Mouse (Mus musculus) cerebellum, adult 18-20 months (tissue): ENCODE data around the gene Stap2.

Experiments
- DNase-seq, 2 experiments: peaks; one replicate each; pipeline ENCODE4 v3.0.0; 2021

Stap2 gene

DNA sequence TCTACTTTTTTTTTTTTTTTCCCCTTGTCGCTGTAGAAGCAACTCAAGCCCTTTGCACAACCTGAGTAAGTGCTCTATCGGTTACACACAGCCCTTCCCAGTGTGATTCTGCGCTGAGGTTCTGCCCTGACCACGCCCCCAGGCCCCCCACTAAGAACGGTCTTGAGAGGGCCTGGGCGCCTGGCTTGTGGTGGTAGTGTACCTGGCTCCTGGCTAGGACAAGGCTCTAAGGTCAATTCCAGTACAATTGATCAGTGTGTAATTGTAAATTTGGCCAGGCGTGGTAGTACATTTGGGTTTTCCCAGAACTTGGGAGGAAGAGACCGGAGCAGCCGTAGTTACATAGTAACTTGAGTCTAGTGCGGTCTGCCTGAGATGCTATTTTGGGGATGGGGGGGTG is 1.6 kb upstream of the Stap2 start:
- no peak for DNase-seq

DNA sequence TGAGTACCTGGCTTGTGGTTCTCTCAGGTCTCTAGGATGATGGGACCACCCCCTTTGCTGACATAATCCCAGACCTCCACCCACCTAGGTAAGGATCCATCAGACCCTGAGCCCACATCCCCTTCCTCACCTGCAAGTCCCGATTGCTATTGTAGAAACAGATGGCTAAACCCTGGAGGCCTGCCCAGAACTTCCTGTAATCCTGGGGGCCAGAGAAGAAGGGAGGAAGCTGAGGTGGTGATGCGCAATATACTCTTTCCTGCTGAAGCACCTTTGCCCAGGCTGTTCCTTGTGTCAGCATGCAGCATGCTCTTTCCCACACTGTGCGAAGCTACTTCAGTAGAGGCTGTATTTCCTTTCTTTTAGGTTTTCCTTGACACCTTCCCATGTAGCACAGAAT is 2.4 kb downstream of the Stap2 start:
- DNase-seq = peak; percentile 56 to 65

DNA sequence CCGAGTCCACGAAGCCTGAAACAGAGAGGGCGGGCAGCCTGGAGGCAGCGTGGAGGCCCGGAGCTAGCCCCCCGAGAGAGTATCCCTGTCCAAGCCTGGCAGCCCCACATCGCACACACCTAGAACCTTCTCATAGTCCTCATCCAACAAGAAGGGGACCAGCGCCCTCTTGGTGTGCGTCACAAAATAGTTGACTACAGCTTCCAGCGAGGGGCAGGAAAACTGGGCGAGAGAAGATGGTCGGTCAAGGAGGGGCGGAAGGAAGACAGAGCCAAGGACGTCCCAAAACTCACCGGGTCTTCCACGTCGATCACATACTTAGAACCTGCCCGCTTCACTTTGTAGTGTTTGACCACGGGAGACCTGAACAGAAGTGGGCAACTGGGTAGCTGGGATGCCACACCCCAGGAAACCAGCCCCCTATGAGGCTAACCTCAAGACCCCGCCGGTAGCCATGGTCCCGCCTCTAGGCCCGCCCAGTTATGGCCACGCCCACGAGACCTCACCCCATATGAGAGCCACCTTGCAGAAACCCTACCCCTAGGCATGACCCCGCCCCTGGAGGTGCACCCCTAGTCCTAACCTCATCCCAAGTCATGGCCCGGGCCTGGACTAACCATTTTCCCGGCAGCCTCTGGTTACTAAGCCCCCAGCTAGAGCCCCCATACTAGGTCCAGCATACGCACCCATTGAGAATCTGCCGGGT is 5.4 kb downstream of the Stap2 start:
- no peak for DNase-seq

DNA sequence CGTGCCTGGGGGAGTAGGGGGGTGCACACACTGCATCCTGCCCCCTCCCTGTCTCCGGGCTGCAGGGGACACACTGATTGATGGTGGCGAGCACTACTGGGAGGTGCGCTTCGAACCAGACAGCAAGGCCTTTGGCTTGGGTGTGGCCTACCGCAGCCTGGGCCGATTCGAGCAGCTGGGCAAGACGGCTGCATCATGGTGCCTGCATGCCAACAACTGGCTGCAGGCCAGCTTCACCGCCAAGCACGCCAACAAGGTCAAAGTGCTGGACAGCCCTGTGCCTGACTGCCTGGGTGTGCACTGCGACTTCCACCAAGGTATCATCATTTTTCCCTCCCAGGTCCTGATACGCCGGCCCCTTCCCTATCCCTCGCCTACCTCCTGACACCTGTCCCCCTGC is 9.4 kb downstream of the Stap2 start:
- no peak for DNase-seq

DNA sequence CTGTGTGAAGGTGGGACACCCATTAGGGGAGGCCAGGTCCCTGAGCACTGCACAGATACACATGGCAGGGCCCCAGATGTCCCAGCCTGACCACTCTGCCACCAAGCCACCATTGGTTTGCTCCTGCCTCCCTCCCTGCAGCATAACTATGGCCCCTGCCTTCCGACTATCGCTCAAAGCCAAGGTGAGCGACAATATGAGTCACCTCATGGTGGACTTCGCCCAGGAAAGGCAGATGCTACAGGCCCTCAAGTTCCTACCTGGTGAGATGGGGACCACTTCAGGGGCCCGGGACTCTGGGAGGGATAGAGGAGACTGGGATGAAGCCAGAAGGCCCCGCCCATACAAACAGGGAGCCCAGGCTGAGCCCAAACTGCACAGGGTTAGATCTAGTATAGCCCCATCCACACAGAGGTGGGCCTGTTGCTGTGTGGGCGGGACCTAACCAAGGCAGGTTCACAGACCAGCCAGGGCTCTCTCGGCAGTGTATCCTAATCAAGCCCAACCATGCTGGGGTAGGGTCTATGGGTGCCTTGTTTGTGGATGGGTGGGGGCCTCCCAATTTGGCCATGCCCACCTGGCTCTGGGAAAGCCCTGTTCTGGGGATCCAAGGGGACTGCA is 15.0 kb downstream of the Stap2 start:
- no peak for DNase-seq

DNA sequence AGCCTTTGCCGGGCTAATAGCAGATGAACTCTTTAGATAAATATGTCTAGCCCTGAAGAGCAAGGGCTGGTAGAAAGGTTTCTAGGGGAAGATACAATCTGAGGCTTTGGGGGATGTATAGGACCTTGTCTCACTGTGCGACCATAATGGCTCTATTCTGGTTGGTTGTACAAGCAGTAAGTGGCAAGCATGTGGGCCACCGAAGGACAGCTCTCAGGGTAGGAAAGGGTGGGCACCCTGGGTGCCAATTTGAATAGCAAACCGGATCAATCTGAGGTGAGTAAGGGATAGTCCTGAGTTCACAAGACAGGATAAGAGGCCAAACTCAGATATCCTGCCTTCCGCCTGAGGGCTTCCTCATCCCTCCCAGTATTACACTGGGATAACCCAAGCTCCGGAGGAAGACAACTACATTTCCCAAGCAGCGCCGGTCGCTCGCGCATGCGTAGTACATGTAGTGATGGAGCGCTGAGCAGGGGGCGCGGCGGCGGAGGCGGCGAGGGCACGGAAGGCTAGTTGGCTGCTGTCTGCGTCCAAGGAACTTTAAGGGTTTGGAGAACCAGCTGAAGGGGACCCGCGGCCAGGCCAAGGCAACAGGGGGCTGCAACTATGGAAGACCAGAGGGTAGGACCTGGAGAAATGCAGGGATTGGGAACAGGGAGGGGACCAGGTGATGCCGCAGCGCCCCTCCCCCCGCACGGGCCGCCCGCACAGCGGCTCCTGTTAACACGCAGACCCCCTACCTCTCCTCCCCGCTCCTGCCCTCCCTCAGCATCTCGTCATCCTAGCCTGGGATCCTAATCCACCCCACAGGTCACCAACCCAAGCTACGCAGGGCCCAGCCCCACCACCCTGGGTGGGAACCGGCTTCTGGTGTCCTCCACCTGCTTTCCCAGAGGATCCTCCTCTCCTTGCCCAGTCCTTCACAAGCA is 19.1 kb downstream of the Stap2 start, which contains the start of gene Fsd1:
Fsd1 (plus strand) TSS at position 480 of the 932 bp plus-strand sequence.
- DNase-seq = peak; percentile 86 to 90

DNA sequence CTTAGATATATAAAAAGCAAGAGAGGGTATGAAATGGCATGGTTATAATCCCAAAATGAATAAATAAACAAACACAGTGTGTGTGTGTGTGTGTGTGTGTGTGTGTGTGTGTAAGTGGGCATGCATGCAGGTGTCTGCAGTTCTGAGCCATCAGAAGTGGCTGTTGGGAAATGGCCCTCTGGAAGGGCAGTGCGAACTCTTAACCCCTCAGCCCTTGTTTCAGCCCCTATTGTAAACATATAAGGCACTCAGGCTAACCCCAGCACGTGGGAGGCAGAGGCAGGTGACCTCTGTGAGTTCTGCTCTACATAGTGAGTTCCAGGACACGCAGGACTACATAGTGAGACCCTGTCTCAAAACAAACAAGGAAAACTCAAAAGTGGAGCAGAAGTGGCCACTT is 28.1 kb downstream of the Stap2 start:
- DNase-seq = no peak

DNA sequence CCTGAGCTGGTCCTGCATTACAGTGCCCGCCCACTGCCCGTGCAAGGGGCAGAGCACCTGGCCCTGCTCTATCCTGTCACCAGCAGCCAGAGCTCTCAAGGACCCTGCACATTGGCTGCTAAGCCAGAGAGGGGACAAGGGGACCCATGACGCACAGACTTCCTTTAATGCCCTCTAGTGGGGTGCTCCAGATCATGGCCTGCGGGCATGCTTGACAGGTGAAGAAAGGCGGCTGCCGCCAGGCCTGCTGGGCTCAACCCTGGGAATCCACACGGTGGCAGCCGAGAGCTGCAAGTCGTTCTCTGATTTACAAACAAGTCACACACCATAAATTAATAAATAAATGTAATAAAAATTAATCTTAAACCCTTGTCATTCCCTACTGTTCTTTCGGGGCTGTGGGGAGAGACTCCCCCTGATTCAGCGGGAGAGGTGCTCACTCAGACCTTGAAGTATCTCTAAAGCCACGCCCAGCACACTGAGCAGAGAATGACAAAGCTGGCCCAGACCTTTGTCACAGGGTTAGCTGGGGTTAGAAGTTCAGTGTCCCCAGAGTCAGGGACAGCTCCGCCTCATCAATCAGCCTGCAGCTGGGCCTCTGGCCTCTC is 29.0 kb downstream of the Stap2 start:
- peak; percentile 88 for DNase-seq

DNA sequence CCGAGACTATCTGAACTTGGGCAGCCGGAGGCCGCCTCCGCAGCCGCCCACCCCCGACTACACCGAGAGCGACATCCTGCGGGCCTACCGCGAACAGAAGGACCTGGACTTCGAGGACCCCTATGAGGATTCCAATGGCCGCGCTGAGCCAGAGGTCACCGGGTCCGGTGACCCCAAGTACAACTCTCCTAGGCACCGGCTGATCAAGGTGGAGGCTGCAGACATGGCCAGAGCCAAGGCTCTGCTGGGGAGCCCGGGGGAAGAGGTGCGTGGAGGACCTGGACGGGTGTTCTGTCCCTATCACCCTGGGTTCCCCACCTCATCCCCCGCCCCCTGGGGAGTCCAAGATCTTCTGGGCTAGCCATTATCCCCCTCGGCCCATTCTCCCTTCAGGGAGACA is 33.9 kb downstream of the Stap2 start:
- DNase-seq = no peak

DNA sequence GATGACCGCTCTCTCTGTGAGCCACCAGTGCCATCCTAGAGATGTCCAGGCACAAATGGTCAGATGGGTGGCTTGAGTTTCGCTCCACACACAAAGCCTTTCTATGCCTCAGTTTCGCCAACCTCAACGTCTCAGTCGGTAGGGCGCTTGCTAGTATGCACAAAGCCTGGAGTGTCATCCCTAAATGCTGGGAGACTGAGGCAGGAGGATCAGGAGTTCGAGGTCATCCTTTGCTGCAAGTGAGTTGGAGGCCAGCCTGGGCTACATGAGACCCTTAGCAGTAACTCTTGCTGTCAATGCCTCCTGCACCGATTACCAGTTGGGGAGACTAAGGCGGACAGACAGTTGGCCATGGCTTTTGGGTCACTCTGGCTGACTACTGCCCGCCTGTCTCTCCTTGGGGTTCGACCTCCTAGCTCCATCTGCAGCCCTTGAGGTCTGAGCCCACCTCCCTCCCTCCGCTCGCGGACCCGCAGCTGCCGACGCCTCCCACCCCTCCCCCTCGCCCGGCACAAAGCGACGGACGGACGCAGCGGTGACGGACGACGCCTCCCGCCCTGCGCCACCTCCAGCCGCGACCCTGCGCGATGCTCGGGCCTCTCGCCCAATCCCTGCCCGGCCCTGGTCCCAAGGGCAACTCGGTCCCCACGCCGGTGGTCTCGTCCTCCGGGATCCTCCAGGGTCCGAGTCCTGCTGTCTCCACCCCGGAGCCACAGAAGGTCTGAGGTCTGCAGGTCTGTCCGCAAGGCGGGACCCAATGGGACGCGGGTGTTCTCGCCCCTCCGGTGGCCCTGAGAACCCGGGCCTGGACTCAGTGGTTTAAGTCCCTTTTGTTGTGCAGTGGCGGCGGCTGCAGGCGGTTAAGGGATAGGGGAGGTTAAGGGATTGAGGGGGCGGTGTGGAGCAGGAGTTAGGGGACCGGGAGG is 35.2 kb downstream of the Stap2 start, which contains the start of gene Shd:
Shd (plus strand) TSS at position 502 of the 926 bp plus-strand sequence.
- DNase-seq = peak; percentile 62 to 75

DNA sequence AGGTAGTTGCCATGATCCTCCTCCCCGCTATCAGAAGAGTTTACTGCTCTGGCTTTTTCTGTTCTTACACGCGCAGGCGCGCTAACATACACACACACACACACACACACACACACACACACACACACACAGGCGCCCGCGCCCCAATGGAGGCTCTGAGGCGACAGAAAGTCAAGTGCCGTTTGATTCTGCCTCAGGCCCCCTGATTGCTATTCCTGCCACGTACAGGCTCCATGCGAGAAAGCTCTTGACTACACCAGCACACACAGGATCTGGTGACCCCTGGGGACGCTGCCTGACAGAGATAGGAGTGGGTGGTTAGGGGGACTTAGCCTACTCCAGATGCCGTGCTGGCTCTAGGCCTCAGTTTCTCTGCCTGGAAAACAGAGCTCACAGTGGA is 35.8 kb downstream of the Stap2 start:
- DNase-seq = peak in 1 of 2 experiments; percentile 40

DNA sequence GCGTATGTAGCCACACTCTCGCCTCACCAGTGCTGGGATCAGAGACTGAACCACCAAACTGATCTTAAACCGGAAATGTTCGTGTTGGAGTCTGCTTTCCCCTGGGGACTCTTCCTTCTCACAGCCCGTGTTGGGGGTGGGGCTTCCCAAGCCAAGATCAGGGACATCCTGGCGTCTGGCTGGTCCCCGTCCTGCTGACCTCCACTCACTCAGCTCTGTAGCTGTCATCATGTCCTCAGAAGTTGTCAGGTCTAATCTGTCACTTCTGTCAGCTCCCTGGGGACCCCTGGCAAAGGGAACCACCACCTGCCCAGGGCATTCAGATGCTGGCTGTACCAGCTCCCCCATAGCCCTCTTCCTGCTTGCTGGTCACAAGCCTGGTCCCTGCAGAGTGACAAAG is 37.2 kb downstream of the Stap2 start:
- no peak for DNase-seq

DNA sequence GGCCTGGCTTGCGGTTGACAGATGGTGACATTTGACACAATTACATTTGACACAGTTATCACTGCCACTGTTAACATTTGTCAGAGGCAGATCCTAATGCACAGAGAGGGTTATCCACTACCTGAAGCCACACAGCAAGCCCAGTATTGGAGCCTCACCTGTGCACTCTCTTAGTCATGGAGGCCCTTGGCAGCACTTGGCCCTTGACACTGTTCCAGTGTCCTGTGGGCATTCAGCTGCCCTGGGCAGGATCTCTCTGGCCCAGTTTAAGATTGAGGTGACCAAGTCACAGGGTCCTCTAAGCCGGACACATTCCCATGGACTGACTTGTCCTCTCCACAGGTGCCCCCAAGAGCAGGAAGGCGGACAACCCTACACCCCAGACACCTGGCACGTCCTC is 38.2 kb downstream of the Stap2 start:
- DNase-seq = no peak

DNA sequence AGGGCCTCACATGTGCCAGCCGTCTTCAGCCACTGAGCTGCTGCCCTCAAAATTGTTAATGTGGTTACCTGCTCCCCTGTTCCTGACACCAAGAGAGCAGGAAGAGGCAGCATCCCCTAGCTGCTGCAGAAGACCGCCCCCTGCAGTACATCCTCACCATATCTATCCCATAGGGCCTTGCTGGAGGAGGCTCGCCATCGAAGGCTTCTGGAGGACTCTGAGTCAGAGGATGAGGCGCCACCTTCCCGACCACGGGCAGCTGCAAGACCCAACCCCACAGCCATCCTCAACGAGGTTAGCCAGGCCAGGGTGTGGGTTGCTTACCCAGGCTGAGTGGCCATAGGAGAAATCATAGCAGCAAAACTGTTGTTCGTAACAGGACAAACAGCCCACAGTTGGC is 40.4 kb downstream of the Stap2 start:
- DNase-seq = no peak

DNA sequence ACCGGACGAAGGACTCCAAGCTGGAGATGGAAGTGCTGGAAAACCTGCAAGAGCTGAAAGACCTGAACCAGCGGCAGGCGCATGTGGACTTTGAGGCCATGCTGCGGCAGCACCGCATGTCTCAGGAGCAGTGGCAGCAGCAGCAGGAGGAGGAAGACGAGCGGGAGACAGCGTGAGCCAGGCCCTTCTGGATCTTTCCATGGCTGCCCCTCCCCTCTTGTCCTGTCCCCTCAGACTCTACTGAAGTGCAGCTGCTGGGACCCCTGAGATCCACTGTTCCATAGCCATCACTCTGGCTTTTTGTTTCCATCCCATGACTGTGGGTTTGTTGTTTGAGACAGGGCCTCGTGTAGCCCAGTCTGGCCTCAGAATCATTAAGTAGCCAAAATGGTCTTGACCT is 40.9 kb downstream of the Stap2 start:
- DNase-seq = no peak

DNA sequence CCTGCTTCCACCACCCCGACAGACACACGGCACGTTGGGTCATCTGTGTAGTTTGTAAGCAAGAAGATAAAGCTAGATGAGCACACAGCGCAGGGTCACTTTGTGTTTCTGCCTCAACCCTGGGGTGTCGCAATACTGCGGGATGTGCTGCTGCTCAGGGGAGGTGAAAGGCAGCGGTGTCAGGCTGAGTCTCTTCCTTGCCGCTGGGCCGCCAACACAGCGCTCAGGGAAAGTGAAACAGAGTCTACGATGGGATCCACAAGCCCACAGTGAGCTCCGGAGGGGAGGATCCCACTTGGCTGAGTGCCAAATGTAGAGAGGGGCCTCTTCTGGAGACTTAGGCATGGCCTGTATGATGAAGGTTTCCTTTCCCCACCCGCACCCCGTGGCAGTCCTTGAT is 42.2 kb downstream of the Stap2 start:
- DNase-seq = peak in 1 of 2 experiments; percentile 10

DNA sequence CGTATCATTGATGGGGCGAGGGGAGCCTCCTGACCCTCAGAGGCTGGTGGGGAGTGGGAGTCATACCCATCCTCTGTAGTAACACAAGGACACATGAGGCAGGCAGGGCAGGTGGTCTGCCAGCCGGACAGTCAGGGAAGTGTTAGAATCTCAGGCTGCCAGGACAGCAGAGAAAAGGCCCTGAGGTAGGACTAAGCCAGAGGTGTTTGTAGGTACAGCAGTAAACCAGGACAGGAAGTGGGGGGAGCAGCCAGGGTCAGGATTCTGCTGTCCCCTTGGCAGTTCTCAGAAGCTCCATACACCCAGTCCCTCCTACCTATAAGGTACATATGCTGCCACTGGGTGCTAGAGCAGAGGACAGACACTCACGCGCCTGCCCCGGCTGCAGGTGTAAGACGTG is 43.8 kb downstream of the Stap2 start:
- no peak for DNase-seq

DNA sequence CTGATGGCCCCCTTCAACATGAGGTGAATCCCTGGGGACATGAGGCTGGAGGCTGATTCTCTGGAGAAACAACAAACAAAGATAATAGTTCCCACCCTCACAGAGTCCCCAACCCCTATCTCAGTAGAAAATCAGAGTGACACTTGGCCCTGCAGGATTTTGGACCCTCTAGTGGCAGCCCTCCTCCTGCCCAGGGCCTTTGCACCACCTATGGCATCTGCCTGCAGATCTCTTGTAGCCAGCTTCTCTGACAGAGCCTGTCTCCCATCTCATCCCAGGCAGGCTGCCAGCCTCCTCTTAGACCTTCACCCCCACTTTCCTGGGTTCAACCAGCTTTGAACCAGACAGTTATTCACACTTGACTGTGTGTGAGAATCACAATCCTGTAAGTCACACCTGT is 44.6 kb downstream of the Stap2 start:
- peak in 1 of 2 experiments; percentile 29 for DNase-seq

DNA sequence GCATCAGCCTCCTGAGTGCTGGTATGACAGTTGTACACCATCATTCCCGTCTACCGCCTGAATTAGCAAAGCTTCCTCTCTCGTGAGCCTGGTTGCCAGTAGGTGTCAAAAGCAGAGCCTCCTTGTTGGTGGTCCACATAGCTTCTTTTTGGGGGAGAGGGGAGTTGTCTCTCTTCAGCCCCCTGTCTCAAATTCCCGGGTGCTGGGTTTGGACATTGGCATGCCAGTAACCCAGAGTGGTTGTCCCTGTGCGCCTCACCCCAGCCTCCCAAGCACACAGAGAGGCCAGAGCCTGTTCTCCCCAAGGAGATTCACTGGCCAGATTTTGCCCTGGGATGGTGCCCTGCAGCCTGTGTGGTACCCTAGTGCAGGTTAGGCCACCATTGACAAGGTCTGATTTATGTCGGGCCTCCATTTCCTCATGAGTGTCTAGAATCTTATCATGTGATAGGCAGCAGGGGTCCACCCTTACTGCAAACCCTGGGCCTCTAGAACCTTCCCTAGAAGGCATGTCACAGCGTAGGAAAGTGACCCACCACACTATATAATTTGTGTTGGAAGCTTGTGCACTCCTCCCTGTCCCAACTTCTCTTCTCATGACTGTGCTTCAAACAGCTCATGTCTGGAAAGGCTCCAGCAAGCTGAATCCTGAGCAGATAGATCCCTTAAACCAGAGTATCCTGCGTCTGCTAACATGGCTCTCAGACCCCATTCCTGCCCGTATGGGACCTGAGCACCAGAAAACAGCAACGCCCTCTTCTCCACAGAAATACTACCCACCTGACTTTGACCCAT is 45.2 kb downstream of the Stap2 start:
- DNase-seq = peak in 1 of 2 experiments; percentile 23

DNA sequence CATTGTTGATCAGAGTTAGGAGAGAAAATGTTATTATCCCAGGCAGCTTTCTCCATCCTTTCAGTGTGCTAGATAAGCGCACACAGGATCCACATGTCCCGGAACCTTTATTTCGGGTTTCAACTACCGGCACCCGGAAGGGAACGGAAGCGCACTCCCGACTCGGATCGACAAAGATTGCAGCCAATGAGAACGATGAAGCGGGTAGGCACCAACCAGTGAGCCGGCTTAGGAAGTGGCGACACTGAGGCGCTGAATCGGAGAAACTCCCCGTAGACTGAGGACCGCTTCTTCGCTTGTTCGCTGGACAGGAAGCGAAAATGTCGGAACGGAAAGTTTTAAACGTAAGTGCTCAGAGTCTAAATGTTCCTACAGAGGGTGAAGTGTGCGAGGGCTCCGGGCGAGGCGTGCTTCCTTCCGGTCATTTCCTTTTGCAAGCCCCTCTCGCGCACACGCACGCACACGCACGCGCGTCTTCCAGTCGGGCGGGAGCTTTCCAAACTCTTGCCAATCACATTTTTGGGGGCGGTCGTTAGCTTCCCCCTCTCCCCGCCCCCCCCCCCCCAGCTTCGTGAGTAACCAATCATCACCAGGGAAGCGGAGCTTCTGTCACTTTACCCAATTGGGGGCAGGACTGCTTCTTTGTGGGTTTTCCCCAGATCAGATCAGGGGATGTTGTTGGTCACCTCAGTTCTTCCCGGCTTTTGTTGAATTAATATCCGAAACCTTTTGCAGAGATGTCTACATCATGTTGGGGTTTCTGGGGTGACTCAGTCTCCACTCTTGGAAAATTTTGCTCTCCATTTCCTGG is 46.3 kb downstream of the Stap2 start, which contains the start of gene Yju2:
Yju2 (plus strand) TSS at position 182 of the 811 bp plus-strand sequence.
- DNase-seq = peak; percentile 91 to 93
